Mouse (Mus musculus): ENCODE measurements at regions not wholly inside any gene's neighbourhood (a gene's known extent, or its start where the extent isn't known, plus 50 kb on each side); places are given as distances from the start of the nearest gene placed in this dataset.

GRCm38 (mm10) chr10:98424450-98424849 lies 489.8 kb upstream of the Atp2b1 start:
- DNase-seq (ENCODE audit: low spot score in 2 of 2) = no peak

- no peak for DNase-seq (ENCODE audit: low spot score in 2 of 2)
These were observed 479.2 kb upstream of the Atp2b1 start for GRCm38 (mm10) chr10:98434974-98435373.

DNA sequence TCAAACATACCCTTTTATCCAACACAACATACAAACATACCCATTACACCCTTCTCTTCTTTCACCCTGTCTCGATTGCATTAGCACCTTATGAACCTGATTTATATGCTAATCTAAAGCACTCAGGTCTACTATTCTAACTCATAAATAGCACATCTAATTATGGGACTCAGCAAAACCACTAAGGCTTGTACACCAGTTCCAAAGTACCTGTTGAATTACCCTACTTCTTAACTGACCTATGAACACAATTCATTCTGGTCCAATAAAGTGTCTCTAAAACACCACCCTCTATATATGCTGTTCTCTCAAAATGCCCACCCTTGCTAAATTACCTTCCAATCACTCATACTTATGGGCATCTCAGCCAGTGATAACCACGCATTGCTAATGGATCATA lies 452.7 kb upstream of the Atp2b1 start:
- no peak for DNase-seq (ENCODE audit: low spot score in 2 of 2)

GRCm38 (mm10) chr10:98474581-98474980 lies 439.6 kb upstream of the Atp2b1 start:
- DNase-seq (ENCODE audit: low spot score in 2 of 2) = no peak

DNA sequence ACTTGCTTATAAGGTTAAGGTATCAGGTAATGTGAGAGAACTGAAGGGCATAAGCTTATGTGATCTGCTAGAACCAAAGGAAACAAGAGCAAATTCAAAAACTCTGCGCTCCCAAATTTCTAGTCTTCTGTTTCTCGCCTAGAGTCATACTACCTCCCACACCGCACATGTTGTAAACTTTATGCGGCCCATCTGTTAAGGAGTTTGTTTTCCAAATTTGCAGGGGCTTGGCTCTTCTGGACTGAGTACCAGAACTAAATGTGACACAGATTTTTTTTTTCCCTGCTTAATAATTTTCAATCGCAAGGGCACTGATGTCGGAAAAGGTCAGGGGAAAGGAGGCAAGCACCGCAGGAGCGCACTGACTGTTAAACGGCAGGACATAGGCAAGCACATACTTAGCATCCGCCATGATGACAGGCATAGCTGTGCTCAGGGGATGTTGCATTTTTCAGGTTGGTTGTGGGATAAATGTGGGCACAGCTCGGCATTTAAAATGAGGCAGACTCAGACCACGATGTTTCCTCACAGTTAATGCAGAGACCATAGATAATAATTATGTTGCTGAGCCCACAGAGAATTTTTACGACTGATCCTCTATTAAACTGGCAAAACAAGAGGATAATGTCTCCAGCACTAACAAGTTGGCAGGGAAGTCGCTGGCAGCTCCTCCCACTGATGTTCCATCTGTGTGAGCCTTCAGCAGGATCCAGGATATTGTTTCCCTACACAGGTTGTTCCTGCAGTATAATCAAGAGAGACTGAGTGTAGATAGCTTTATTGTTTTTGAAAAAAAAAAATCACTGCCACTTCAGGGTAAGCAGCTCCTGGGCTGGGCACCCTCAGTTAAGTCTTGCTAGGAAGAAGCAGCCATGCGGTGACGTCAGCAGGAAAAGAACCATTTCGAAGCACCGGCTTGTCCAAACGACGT lies 428.2 kb upstream of the Atp2b1 start:
- peak; percentile 18 to 24 for DNase-seq (ENCODE audit: low spot score in 2 of 2)

GRCm38 (mm10) chr10:98494354-98494753 lies 419.9 kb upstream of the Atp2b1 start:
- peak; percentile 20 to 55 for DNase-seq (ENCODE audit: low spot score in 2 of 2)

DNA sequence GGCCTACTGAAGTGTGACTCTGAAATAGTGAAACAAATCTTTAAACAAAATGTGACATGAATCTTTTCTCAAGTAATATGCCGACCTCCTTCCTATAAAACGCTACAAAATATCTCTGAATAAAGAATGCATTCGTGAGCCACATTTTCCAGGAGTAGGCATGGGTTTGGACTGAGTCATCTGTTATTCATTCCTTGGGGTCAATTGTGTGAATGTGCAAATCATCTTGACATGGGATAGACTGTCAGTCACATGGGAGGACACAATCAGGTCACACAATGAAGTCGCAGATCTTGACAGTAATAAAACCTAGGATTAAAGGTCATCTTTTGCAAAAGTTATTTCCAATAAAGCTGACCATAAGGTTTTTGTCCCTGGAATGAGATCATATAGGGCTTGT lies 418.0 kb upstream of the Atp2b1 start:
- DNase-seq (ENCODE audit: low spot score in 2 of 2) = no peak

DNA sequence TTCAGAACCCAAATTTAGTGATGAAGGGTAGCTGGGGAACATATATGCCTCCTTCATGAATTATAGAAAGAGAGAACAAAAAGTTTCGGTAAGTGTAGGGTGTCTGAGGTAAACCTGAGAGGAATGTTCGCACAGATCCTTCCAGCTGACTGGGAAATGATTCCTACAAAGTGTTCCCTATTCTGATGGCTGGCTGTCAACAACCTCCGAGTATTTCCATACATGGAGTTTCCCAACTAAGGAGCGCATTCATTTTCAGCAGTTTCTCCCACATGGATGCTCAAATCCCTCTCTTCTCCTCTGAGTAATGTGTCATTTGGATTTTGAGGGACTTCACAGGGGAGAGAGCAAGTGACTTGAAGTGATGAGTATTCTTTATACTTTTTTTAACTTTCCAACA lies 413.9 kb upstream of the Atp2b1 start:
- no peak for DNase-seq (ENCODE audit: low spot score in 2 of 2)

DNA sequence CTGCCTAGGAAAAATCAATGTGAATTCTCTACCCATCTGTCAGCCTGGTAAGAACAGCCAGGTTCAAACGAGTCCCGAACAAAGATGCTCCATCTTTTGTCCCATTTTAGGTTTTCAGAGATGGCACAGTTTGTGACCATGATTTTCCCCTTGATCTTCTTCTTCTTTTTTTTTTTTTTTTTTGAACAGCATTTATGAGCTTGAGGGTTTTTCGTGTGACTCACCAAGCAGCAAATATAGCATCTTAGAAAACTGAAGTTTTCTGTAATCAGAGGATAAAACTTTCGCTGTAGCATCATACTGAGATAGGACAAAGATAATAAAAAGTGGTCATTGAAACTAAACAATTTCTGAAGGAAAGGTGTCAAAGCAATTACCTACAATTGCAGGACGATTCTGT lies 412.6 kb upstream of the Atp2b1 start:
- DNase-seq (ENCODE audit: low spot score in 2 of 2) = no peak

DNA sequence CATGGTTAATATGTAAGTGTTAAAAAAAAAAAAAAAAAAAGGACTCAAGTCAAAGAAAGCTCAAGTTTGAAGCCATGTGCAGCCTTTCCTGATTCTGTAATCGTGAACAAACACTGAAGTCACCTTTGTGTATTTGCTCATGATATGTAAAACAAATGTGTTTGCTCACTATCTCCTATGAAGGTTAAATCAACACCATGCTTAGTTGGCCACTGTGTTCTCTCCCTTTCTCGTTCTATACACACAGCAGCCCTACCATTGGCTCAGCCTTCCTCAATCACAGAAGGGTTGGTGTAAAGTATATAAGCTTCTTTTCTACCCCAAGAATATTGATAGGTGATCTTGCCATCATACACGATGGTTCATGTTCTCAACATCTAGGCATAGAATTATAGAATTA lies 409.7 kb upstream of the Atp2b1 start:
- DNase-seq (ENCODE audit: low spot score in 2 of 2) = no peak

DNA sequence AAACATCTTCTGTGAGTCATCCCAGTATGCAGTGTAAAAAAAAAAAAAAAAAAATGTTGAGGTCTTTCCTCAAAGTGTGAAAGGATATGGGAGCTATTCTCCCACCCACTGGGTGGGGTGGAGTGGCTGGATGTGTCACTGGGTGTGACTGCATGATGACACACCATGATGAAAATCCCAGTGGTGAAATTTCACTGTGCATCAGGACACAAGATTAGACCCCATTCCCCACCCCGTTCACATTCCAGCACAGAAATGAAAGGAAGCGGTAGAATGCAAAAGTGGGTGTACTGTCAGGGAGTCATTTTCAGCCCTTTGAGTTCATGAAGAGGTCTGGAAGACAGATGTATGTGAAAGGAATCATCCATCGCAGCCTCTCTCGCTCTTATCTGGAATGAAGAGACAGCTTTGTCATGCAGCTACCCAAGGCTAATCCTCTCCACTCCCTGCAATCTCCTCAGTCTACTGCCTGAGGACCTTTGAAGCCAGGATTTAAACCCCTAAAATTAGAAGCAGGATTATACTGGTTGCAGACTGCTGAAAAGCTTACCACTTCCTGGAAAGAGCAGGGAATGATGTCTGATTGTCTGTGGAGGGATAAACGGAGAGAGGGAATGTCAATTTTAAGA lies 405.6 kb upstream of the Atp2b1 start:
- peak in 1 of 2 experiments; percentile 11 for DNase-seq (ENCODE audit: low spot score in 2 of 2)

DNA sequence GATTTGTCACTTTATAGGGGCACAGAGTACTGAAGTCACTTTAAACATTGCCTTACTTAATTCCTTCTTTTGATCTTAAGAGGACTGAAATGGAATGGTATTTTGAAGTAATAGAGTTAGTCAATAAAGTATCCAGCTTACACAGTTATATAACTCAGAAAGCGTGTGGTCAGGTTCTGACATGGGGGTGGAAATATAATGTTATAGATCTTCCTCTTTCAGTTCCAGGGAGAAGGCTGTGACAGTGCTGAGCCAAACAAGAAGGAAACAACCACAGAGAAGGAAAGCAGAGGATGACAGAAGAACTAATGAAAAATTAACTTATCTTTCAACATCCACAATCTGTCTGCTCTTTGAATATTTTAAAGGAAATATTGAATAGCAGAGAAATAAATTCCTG lies 399.4 kb upstream of the Atp2b1 start:
- no peak for DNase-seq (ENCODE audit: low spot score in 2 of 2)

- no peak for DNase-seq (ENCODE audit: low spot score in 2 of 2)
These were observed 396.6 kb upstream of the Atp2b1 start for GRCm38 (mm10) chr10:98517609-98518008.

DNA sequence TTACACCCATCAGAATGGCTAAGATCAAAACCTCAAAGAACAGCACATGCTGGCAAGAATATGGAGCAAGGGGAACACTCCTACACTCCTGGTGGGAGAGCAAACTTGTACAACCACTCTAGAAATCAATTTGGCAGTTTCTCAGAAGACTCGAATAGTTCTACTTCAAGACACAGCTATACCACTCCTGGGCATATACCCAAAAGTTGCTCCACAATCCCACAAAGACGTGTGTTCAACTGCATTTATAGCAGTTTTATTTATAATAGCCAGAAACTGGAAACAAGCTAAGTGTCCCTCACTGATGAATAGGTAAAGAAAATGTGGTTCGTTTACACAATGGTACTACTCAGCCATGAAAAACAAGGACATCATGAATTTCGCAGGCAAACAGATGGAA lies 384.6 kb upstream of the Atp2b1 start:
- no peak for DNase-seq (ENCODE audit: low spot score in 2 of 2)

GRCm38 (mm10) chr10:98531425-98531824 lies 382.8 kb upstream of the Atp2b1 start:
- DNase-seq (ENCODE audit: low spot score in 2 of 2) = no peak

- DNase-seq (ENCODE audit: low spot score in 2 of 2) = no peak
These were observed 375.5 kb upstream of the Atp2b1 start for GRCm38 (mm10) chr10:98538706-98539105.

DNA sequence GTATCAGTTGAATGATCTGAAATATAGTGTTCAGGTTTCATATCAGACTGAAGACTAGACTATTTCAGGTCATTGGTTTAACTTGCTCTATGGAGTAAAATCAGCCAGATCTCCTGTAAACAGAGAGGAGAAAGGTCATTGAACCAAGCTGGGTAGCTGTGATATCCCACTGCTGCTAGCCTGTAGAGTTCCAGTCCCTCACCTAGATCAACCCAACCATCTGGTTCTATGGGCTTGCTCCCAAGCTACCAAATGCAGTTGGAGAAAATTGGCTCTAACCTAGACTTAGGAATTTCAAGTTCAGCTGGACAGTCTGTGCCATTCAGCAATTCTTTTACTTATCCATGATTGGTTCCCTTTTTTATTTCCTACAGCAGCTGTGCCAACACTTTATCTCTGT lies 373.1 kb upstream of the Atp2b1 start:
- DNase-seq (ENCODE audit: low spot score in 2 of 2) = no peak

GRCm38 (mm10) chr10:98542072-98542471 lies 372.1 kb upstream of the Atp2b1 start:
- no peak for DNase-seq (ENCODE audit: low spot score in 2 of 2)

- no peak for DNase-seq (ENCODE audit: low spot score in 2 of 2)
These were observed 370.8 kb upstream of the Atp2b1 start for GRCm38 (mm10) chr10:98543253-98543997.

DNA sequence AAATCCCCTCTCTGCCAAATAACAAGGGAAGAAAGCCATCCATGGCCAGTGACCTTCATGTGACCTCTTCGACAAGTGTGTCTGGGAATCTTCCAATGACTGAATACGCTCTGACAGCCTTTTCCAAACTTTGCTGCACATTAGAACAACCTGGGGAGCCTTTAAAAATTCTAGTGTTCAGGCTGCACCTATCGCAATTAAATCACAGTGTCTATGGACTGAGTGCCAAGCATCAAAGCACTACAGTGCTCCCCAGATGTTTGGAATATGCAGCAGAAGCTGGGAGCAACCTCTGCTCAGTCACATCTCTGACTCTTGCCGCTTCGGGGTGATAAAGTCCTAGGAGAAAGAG lies 370.2 kb upstream of the Atp2b1 start:
- no peak for DNase-seq (ENCODE audit: low spot score in 2 of 2)

GRCm38 (mm10) chr10:98554575-98554974 lies 359.6 kb upstream of the Atp2b1 start:
- no peak for DNase-seq (ENCODE audit: low spot score in 2 of 2)

DNA sequence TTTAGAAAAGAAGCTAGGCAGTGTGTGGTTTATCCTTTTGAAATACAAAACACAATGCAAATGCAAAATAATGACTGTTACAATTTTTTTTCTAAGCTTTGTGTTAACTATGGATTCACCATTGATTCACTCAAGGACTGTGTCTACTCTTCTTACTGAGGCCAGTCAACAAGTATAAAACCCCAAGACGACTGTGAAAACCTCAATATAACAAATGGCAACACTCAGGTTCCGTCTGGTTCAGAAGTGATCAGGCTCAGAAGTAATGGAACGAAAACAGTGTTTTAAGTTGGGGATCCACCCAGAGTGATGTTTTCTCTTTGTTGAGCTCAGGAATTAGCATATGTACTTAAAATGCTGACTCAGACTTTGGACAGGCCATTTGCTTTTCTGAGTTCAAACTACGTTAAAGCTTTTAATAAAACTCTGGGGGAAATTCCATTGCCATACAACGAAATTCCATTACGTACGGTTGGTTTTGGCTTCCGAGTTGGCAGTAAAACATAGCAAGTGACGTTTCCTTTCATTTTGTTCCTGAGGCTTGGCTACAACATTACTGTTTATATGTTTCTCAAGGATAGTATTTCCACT lies 356.6 kb upstream of the Atp2b1 start:
- DNase-seq (ENCODE audit: low spot score in 2 of 2) = no peak
